Mouse (Mus musculus) urinary bladder, postnatal 36 days (tissue): ENCODE measurements around the gene Emc1.
A peak's percentile ranks its signal among the peaks of the same experiment; 100 is the strongest.
"Not testable (repeated sequence)": the region's sequence is repeated elsewhere in the genome, so short reads cannot be mapped to it uniquely, and the experiment has no call there.

Source experiments
- DNase-seq, 2 experiments: peaks; one replicate each; pipeline ENCODE4 v3.0.0; 2022; ENCODE audit warnings: low spot score in 2 of 2, mixed read lengths in 1 of 2

The Emc1 gene

DNA sequence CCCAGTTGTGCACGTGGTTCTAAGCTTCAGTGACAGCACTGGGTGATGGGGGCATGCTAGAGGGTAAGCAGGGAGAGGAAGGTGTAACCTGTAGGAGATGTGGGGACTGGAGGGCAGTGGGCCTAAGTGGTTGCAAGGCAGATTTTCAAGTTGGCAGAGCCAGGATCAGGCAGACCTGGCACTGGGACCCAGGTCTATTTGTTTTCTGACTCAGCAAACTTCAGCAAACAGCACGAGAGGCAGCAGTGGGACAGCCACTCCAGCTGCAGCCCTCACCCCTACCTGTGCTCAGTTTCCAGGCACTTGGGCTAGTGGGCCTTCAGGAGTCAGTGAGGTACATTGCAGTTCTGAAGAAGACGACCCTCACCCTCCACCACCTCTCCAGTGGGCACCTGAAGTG, 4.8 kb downstream of the Emc1 start:
- DNase-seq, result no peak

DNA sequence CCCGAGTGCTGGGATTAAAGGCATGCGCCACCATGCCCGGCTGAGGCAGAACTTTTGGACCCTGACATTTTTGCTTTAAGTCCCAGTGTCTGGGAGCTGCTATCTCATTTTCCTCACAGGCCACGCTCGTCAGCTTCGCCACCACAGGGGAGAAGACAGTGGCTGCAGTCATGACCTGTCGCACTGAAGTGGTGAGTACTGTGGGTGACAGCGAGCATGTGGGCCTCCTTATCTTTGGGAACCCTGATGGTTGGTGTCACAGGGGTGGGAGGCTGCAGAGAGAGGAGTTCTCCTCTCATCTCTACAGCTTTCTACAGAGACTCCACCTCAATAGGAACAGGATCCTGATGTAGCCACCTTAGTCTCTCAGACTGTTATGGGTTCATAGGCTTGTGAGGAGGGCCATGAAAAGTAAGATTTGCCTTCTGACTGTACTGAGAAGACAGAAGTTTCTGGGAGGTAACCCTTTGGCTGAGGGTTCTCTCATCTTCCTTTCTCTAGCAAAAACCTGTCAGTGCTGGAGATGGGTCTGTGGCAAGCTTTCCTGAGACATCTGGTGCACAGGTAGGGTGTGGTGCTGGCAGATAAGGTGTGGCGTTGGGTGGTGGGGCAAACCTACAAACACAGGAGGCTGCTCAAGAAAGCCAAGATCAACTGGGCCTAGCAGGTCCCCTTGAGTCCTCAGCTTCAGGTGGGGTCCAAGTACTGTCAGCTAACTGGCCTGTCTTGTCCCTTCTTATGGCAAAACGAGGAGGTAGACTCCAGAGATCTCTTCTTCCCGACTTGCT, 8.6 kb downstream of the Emc1 start:
- no peak for DNase-seq

DNA sequence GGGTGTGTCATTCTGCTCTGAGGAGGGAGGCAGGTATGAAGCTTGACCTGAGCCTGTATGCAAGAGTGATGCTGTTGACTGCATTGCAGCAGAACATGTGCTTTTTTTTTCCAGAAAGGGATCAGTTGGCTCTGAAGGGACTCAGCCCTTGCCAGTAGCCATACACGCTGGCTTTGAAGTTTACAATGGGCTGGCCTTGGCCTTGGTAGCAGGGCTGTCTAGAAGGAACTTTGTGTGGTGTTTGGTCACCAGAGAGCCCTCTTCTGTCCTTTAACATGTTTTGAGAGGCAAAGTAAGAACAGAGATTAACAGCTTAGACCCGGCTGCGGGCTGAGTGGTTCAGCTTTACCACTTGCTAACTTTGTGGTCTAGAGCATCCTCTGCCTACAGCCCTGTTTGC, 14.9 kb downstream of the Emc1 start:
- no peak for DNase-seq

DNA sequence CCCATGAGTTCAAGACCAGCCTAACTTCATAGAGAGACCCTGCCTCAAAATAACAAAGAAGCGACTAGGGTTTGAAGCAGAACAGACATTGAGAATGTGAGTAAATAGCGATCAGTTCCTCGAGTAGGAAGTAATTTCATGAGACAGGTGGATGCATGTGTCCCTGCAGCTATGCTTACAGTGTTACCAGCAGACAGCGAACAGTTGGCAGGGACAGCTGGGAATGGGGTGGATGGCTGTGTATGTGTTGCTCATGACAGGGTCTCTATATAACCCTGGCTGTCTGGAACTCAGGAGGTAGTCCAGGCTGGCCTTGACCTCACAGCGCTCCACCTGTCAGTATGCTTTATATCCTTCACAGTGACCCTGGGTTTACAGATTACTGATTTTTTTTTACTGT, 15.7 kb downstream of the Emc1 start:
- no peak for DNase-seq

DNA sequence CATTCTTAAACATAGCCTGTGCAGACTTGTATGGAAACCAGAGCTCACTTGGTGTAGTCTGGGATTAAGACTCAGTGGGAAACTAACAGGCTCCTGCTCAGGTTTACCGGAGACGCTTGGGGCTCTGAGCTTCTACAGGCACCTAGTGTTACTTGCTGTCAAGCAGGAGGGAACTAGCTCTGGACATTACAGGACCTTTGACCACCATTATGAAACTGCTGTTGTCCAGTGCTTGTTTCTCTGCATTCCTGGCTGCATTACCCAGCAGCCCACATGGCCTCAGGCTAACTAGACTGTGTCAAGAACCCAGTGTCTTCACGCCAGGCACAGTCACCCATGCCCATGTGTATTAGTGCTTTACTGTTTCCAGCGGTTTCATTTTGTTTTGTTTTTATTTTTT, 20.7 kb downstream of the Emc1 start:
- peak in 1 of 2 experiments; percentile 24 for DNase-seq

DNA sequence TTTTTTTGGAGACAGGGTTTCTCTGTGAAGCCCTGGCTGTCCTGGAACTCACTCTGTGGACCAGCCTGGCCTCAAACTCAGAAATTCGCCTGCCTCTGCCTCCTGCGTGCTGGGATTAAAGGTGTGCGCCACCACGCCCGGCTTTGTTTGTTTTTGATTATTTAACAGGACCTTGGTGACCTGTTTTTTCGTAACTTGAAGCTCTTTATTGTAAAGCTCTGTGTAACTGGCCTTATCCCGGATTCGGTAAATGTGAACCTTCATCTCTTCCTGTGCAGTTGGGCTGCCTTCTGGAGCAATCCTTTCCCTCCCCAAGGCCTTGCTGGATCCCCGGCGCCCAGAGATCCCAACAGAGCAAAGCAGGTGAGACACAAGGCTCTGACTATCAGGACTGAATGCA, 21.1 kb downstream of the Emc1 start:
- DNase-seq, result no peak

DNA sequence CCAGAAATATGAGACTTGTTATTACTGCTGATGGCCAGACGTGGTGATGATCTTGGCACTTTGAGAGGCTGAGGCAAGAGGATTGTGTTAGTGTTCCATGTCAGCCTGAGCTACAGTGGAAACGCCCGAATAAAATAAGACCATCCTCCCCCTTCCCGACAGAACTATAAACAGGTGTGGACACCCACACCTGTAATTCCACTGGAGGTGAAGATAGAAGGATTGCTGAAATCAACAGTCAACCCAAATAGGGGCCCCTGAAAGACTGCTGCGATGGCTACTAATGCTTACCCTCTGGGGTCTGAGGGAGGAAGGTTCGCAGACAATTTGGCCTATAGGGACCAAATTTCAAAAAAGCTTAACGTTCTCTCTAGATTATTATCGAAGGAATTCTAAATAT, 27.3 kb downstream of the Emc1 start:
- no peak for DNase-seq

DNA sequence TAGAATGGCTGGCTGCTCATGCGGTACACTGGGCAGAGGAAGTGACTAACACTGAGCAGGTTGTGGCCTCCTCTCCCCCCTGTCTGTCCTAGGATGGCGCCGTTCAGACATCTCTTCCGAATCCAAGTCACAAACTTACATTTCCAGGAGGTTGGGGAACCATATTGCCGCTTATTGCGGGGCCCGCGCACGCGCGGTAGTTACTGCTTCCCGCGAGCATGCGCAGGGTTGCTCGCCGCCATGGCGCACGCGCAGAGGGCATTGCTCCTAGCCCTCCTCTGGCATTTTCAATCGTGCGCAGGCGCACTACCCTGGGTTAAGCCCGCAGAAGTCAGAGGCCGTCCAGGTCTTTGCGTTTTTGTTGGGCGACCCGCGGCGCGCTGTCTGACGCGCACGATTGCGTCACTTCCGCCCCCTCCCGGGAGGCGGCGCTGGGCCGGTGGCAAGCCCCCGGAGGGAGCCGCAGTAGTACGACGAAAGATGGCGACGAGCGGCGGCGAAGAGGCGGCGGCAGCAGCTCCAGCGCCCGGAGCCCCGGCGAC, 27.9 kb downstream of the Emc1 start:
- peak; percentile 100 for DNase-seq

DNA sequence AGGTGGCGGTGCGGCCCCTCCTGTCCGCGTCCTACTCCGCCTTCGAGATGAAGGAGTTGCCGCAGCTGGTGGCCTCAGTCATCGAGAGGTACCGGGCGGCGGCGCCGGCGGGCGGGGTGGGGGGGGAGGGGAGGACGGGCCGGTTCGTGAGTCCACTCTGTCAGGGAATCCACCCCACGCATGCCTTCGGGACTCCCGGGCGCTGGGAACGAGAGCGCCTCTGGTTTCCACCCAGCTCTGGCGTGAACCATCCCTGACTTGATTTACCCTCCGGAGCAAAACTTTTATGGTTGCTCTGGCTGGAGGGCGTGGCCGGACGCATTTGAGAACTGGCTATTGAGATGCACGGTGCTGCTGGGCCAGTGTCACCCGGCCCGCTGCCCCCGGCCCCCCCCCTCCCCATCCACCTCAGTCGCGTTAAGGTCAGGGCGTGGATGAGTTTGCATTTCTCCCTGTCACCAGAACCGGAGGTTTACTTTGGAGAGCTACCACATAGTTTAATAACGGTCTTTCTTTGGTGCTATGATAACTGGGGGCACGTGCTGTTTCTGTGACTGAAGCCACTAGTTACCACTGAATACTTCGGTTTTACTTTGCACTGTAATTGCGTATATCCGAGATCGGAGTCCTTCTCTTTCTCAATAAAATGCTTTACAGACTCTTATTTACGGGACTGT, 28.5 kb downstream of the Emc1 start:
- DNase-seq, result no peak

DNA sequence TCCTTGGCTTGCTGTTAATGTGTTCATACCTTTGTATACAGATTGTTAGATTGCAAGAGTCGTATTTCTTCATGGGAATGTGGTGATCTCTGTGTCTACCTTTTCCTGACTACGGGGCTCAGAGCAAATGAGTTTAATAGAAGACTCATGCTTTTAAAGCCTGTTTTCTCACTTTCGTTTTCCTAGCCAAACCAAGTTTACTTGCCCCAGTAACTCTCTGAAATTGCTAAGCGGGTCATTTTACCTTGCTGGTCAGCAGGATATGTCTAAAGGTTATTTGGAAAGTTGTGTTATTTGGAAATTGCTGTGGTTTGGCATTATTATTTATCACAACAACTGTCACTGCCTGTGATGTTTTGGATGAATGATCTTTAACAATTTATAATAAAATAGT, 29.1 kb downstream of the Emc1 start:
- DNase-seq, result no peak

DNA sequence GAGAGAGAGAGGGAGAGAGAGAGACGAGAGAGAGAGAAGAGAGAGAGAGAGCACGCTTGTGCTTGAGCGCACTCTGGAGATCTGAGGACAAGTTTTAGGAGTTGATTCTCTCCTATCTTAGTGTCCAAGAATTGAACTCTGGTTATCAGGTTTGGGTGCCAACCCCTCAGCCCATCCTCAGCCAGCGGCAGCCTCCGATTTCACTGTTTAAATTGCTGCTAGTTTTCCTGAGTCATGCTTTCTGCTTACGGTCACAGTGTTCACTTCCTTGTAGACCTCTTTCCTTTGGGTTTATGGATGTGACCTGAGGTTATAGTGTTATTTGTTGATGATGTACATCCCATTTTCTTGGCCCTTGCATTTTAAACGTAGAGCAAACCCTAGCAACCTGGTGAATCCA, 29.8 kb downstream of the Emc1 start:
- no peak for DNase-seq

DNA sequence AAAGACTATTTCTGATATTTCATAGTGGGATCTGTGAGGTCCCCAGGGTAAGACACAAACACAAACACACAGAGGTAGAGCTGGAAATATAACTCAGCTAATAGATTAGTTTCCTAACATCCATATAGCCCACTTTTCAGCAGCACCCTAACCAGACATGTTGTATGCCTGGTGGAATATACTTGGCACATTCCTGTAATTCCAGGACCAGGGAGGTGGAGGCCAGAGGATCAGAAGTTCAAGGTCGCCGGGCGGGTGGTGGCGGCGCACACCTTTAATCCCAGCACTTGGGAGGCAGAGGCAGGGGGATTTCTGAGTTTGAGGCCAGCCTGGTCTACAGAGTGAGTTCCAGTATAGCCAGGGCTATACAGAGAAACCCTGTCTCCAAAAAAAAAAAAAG, 33.5 kb downstream of the Emc1 start:
- not testable (repeated sequence) for DNase-seq

DNA sequence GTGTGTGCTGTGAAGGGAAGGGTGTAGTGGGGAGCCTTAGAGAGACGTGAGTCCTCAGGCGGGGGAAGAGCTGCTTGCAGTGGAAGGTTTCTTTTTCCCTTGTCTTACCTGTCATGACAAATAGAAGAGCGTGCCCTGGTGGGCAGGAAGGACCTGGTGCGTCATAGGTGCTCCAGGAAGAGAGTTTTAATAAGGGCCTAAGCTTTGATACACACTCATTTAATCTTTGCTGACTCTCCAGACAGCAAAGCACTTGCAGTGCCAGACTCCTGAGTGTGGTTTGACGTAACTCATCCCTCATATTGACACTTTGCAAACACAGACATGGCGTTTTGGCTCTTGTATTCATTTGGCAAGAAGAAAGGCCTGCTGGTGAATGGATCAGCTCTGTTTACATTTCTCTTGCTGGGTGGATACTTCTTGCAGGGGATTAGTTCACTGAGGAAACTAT, 34.5 kb downstream of the Emc1 start:
- DNase-seq, result peak; percentile 33 to 57

DNA sequence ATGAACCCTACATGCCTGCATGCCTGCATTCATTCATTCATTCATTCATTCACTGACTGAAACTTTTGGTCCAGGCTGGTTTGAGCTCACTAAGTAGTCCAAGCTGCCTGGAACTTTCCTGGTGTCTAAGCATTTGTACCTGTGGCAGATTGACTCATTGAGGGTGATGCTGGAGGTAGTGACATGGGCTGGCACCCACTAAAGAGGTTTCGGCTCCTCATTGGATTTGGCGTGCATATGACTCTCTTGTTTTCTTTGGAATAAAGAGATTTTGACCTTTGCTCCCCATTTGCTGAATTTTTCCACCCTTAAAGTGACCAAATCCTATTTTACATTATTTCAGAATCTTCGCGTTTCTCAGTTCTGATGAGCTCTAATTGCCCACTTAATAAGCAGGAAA, 37.2 kb downstream of the Emc1 start:
- DNase-seq, result no peak

DNA sequence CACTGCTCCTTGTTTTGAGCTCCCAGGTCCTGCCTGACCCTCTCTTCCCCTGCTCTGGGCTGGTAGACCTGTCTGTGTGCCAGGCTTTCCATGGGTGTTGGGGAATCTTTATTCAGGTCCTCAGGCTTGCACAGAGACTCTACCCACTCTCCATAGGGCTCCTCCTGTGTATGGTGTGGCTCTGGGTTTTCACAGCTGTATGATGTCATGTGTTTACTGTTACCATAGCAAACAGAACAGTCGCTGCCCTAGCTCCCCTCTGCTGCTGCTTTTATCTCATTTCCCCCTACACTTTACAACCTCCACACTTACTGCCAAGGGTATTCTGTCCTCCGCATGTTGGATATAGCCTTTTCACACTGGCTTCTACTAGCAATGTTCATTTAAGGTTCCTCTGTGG, 43.0 kb downstream of the Emc1 start:
- no peak for DNase-seq

DNA sequence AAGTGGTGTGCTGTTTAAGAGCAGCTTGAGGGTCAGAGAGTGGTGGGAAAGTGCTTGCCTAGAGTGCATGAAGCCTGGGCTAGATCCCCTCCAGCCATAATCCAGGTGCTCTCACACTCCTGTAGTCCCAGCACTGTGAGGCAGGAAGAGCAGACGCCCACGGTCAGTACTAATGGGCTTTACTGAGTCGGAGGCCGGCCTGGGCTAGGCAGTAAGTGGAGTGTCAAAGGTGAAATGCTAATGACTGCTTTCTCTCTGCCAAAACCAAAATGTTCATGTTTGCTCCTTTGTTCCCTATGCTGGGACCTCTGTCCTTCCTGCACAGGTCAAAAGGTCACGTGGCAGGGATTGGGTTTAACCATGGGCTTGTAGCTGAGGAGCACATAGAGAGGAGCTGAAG, 48.1 kb downstream of the Emc1 start:
- DNase-seq, result no peak

DNA sequence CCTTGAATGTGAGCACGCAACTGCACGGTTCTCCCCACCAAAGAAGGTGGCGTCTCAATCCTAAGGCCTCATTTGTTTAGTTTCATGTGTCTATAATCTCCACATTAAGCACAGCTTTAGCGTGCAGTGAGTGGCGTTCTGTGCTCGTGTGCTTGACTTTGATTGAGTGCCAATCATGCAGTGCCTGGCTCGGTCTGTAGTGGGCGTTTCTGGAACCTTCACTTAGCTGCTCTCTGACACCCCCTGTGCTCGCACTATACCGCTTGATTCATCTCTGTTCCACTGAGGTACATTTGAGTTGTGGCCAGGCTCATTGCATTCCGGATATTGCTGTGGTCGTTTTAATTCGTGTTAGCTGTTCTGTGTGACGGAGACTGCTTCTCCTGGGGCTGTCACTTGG, 50.8 kb downstream of the Emc1 start:
- no peak for DNase-seq

DNA sequence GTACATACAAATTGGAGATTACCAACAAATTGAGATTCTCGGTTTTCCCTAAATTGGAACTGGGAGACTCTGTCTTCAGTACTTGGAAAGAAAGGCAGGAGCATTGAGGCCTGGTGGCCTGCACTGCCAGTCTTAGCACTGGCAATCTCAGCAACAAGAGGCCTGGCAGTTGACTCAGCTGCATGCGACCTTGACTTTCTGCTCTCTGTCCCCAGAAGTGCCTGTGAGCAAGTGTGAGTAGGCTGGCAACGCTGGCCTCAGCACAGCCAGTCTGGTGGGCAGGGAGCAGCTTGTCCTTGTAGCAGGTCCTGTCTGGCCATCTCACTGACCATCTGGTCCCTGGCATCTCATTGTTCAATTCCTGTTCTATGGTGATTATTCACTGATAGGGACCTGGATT, 59.0 kb downstream of the Emc1 start:
- DNase-seq, result no peak

DNA sequence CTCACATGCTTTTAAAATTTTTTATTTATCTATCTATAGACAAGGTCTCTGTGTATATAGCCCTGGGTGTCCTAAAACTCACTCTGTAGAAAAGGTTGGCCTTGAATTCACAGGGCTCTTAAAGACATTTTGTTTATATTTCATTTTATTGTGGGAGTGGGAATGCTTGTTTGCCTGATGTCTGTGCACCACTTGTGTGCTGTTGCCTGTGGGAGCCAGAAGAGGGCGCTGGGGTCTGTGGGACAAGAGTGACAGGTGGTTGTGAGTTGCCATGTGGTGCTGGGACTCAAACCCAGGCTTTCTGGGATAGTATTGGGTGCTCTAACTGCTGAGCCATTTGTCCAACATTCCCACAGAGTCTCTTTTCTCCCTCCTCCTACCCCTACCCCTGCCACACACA, 65.5 kb downstream of the Emc1 start:
- no peak for DNase-seq

DNA sequence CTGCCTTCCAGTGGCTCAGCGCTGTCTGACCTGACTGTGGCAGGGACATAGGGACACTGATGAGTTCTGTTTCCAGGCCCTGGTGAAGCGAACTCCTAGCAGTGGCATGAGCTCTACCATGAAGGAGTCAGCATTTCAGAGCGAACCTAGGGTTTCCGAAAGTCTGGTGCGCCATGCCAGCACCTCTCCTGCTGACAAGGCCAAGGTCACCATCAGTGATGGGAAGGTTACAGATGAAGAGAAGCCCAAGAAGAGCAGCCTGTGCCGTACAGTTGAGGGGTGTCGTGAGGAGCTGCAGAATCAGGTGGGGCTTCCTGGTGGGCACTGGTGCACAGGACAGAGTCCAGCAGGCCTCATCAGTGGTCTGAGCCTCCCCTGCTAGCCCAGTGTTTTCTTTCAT, 69.2 kb downstream of the Emc1 start:
- no peak for DNase-seq

DNA sequence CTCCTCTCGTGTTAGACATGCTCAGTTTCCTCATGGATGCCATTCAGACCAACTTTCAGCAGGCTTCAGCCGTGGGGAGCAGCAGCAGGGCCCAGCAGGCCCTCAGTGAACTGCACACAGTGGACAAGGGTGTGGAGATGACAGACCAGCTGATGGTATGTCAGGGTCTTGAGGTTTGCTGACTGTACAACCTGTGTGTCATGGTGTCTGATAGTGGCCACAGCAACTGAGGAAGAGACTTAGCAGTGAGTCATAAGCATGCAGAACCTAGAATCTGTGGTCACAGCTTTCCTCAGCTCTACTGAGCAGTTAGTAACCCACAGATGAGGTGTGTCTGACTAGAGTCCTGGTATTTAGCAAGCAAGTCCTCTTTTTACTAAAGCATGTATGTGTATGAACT, 70.0 kb downstream of the Emc1 start:
- DNase-seq, result no peak

DNA sequence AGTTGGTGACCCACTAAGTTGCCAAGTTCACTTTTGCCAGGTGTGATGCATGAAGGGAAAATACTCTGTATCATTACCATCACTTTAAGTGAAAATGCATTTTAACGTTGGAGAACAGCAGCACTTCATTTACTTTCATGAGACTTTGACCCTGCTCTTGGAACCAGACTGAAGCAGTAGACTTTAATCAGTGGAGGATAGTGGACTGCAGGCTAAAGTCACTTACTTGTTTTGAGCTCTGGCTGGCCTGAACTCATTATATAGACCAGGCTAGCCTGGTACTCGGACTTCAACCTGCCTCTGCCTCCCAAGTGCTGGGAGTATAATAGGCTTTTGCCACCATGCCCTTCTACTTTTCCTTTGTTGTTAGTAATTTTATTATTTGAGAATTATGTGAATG, 70.9 kb downstream of the Emc1 start:
- DNase-seq, result no peak
